Mouse (Mus musculus) ES-Bruce4 (cell line): ENCODE data around the gene Nicn1. TPM values are rescaled to one million over a fixed set of nuclear protein-coding genes. Genes with fewer than 3 reads are reported as not detected.
"Not testable (repeated sequence)": the region's sequence is repeated elsewhere in the genome, so short reads cannot be mapped to it uniquely, and the experiment has no call there.

ENCODE experiments used
- H3K27ac ChIP-seq: 2 replicates; pipeline ENCODE4 v1.5.1; 2012; ENCODE audit warnings: low read length, inconsistent platforms; ENCODE audit not compliant: insufficient read depth
- H3K27me3 ChIP-seq: 2 replicates; pipeline ENCODE4 v1.6.1; 2012; ENCODE audit warnings: mild to moderate bottlenecking, low read length, inconsistent platforms; ENCODE audit not compliant: control insufficient read depth, poor library complexity, insufficient read depth, severe bottlenecking
- H3K36me3 ChIP-seq: 2 replicates; pipeline ENCODE4 v1.6.1; 2012; ENCODE audit warnings: inconsistent platforms, mild to moderate bottlenecking, low read length, moderate library complexity; ENCODE audit not compliant: control insufficient read depth, poor library complexity, insufficient read depth, severe bottlenecking
- H3K4me1 ChIP-seq: one replicate; pipeline ENCODE4 v1.8.1; 2011; ENCODE audit warnings: low read length; ENCODE audit not compliant: control insufficient read depth, insufficient read depth
- H3K4me3 ChIP-seq: 2 replicates; pipeline ENCODE4 v1.5.1; 2011; ENCODE audit warnings: low read depth, mild to moderate bottlenecking, low read length
- H3K9ac ChIP-seq: 2 replicates; pipeline ENCODE4 v1.6.1; 2012; ENCODE audit warnings: low read depth, mild to moderate bottlenecking, inconsistent platforms; ENCODE audit not compliant: poor library complexity, severe bottlenecking
- H3K9me3 ChIP-seq: replicated peaks from 2 replicates; pipeline ENCODE4 v1.6.1; 2012; ENCODE audit warnings: mild to moderate bottlenecking, low read length, inconsistent platforms; ENCODE audit not compliant: control insufficient read depth, poor library complexity, insufficient read depth, severe bottlenecking
- CTCF ChIP-seq: IDR thresholded peaks from one replicate; pipeline ENCODE4 v1.8.1; 2011; ENCODE audit warnings: low read depth, low read length
- EP300 ChIP-seq: IDR thresholded peaks from 2 replicates; pipeline ENCODE4 v1.6.1; 2011; ENCODE audit warnings: low read depth, low read length; ENCODE audit not compliant: insufficient read depth
- POLR2A ChIP-seq: IDR thresholded peaks from one replicate; pipeline ENCODE4 v1.8.1; 2011; ENCODE audit warnings: low read length; ENCODE audit not compliant: insufficient read depth
- polyA plus RNA-seq: library from polyadenylated mRNA; stranded (reverse); fragments of >200 nt; gene quantifications from 2 replicates; pipeline ENCODE4 v1.2.4, GENCODE M21; 2011; ENCODE audit warnings: low read depth; ENCODE audit not compliant: missing spikeins, insufficient read depth, insufficient read length

Nicn1 gene
- polyA plus RNA-seq, 1 experiment, result 18.3 TPM

GRCm38 (mm10) chr9:108264191-108264921, 25.9 kb upstream of the Nicn1 start:
- peaks cover 10% of the 10 kb centered on the region for H3K4me1 ChIP-seq
- H3K27ac ChIP-seq, result peak overlapping the region; percentile 99
- no peaks in the 10 kb centered on the region for H3K36me3 ChIP-seq
- peak; percentile 47 for TF ChIP-seq EP300
- TF ChIP-seq POLR2A, result no peak
- TF ChIP-seq CTCF, result no peak
- H3K9ac ChIP-seq, result peak overlapping the region; percentile 52
- peak overlapping the region; percentile 61 for H3K4me3 ChIP-seq
- no peaks in the 10 kb centered on the region for H3K27me3 ChIP-seq
- H3K9me3 ChIP-seq, result no peaks in the 10 kb centered on the region

GRCm38 (mm10) chr9:108266261-108266935, 23.8 kb upstream of the Nicn1 start:
- no peaks in the 10 kb centered on the region for H3K9me3 ChIP-seq
- no peaks in the 10 kb centered on the region for H3K27me3 ChIP-seq
- H3K9ac ChIP-seq, result peak overlapping the region; percentile 52
- no peaks in the 10 kb centered on the region for H3K36me3 ChIP-seq
- H3K4me3 ChIP-seq, result no peak overlapping the region
- H3K27ac ChIP-seq, result peak overlapping the region; percentile 99
- H3K4me1 ChIP-seq, result peaks cover 6% of the 10 kb centered on the region
- no peak for TF ChIP-seq POLR2A
- no peak for TF ChIP-seq CTCF
- TF ChIP-seq EP300, result no peak

DNA sequence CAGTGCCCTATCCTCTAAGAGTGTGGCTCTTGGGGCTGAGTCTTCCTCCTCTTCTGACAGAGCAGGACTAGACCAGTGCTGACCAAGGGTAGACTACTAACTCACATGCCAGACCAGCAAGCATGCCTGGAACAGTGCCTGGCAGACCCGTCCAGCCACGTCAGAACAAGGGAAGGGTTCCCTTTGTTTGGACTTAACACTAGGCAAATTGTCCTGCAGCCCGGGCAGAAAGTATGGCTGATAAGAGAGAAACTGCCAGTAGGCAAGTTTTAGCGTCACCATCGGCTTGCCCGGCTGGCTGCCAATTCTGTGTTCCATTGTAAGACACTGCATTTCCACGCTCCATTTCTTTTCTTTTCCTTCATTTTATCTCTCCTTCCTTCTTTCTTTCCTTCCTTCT, 22.5 kb upstream of the Nicn1 start:
- no peak for TF ChIP-seq EP300
- no peak for TF ChIP-seq CTCF
- no peak for TF ChIP-seq POLR2A
- no peak overlapping the region for H3K9ac ChIP-seq
- no peaks in the 10 kb centered on the region for H3K9me3 ChIP-seq
- H3K4me1 ChIP-seq, result peaks cover 4% of the 10 kb centered on the region
- H3K4me3 ChIP-seq, result no peak overlapping the region
- no peaks in the 10 kb centered on the region for H3K27me3 ChIP-seq
- no peaks in the 10 kb centered on the region for H3K36me3 ChIP-seq
- peak overlapping the region; percentile 65 for H3K27ac ChIP-seq

DNA sequence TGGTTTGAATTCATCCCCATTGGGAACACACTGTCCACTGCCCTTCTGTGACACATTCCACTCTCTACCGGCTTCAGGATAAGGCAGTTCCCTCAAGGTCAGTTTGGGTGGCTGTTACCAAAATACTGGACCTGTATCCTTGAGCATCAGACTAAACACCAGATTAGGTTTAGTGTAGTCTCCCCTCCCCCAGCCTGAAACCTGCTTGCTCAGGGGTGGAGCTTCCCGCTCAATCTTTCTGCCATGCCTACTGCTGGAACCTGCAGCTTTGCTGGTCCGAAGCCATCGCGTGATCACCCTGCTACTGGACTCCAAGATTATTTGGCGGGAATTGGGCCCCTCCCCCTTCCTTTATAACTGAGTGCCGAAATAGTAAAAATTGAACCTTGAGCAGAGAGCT, 21.5 kb upstream of the Nicn1 start:
- not testable (repeated sequence) for H3K4me1 ChIP-seq, H3K9ac ChIP-seq, H3K4me3 ChIP-seq, H3K36me3 ChIP-seq, H3K27ac ChIP-seq, H3K9me3 ChIP-seq, H3K27me3 ChIP-seq

DNA sequence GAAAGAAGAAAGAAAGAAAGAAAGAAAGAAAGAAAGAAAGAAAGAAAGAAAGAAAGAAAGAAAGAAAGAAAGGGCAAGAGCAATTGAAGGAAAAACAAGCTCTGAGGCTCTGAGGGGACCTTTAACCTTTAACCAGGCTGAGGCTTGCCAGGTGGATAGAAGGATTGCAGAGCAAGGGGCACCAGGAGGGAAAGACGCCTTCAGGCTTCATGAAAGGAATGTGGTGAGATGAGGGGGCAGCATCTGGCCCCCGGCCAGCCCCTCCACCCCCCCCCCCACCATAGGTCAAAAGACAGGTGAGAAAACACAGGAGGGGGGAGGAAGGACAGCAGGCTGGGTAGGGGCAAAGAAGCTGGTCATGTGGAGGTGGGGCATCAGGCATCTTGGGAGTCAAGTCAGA, 18.3 kb upstream of the Nicn1 start:
- H3K9ac ChIP-seq, result no peak overlapping the region
- H3K27ac ChIP-seq, result no peak overlapping the region
- TF ChIP-seq CTCF, result no peak
- TF ChIP-seq POLR2A, result no peak
- TF ChIP-seq EP300, result no peak
- H3K36me3 ChIP-seq, result no peaks in the 10 kb centered on the region
- peaks cover 11% of the 10 kb centered on the region for H3K4me1 ChIP-seq
- no peak overlapping the region for H3K4me3 ChIP-seq
- H3K27me3 ChIP-seq, result no peaks in the 10 kb centered on the region
- H3K9me3 ChIP-seq, result no peaks in the 10 kb centered on the region

GRCm38 (mm10) chr9:108272691-108273090, 17.5 kb upstream of the Nicn1 start:
- TF ChIP-seq EP300 (no peak), POLR2A (no peak), CTCF (no peak)
- no peaks in the 10 kb centered on the region for H3K9me3 ChIP-seq
- no peak overlapping the region for H3K9ac ChIP-seq
- peaks cover 11% of the 10 kb centered on the region for H3K4me1 ChIP-seq
- H3K27ac ChIP-seq, result no peak overlapping the region
- no peak overlapping the region for H3K4me3 ChIP-seq
- no peaks in the 10 kb centered on the region for H3K27me3 ChIP-seq
- H3K36me3 ChIP-seq, result no peaks in the 10 kb centered on the region
